Mouse (Mus musculus) MEL (cell line): Measurements from ENCODE around the gene Tbc1d13. TPM values are rescaled to one million over a fixed set of nuclear protein-coding genes. Genes with fewer than 3 reads are reported as not detected.

Experiments used
- DNase-seq: peaks from one replicate; pipeline ENCODE4 v3.0.0; 2011; ENCODE audit warnings: low read depth, low spot score
- H3K27ac ChIP-seq: 2 replicates; pipeline ENCODE4 v1.5.1; 2012; ENCODE audit warnings: low read depth, mild to moderate bottlenecking, control low read depth, low read length, moderate library complexity; ENCODE audit not compliant: control insufficient read depth
- H3K27me3 ChIP-seq, 2 experiments: fragments of 150-350 bp in 1 of 2; sonication (generic) in 1 of 2; 2 replicates each; pipeline ENCODE4 v1.6.1; 2012; ENCODE audit warnings: low read length in 2 of 2, mild to moderate bottlenecking in 2 of 2, improper control_type of control experiment in 1 of 2, moderate library complexity in 1 of 2; ENCODE audit not compliant: insufficient read depth in 2 of 2, control insufficient read depth in 1 of 2
- H3K36me3 ChIP-seq, 2 experiments: 2 replicates each; pipeline ENCODE4 v1.6.1; 2012 to 2014; ENCODE audit warnings: low read length in 2 of 2, improper control_type of control experiment in 1 of 2, inconsistent platforms in 1 of 2, mild to moderate bottlenecking in 1 of 2; ENCODE audit not compliant: insufficient read depth in 2 of 2, control insufficient read depth in 1 of 2
- H3K4me1 ChIP-seq, 2 experiments: fragments of 150-350 bp in 1 of 2; sonication (generic) in 1 of 2; 2 replicates each; pipeline ENCODE4 v1.6.1; 2012; ENCODE audit warnings: low read length in 2 of 2, improper control_type of control experiment in 1 of 2, mild to moderate bottlenecking in 1 of 2; ENCODE audit not compliant: insufficient read depth in 2 of 2, control insufficient read depth in 1 of 2
- H3K4me3 ChIP-seq, 2 experiments: fragments of 150-350 bp in 1 of 2; sonication (generic) in 1 of 2; 2 replicates each; pipeline ENCODE4 v1.5.1; 2012; ENCODE audit warnings: low read depth in 2 of 2, low read length in 2 of 2, mild to moderate bottlenecking in 2 of 2, moderate library complexity in 2 of 2, control low read depth in 1 of 2, improper control_type of control experiment in 1 of 2; ENCODE audit not compliant: control insufficient read depth in 1 of 2, insufficient read depth in 1 of 2
- H3K79me2 ChIP-seq: 2 replicates; pipeline ENCODE4 v1.6.1; 2012; ENCODE audit warnings: mild to moderate bottlenecking, low read length, moderate library complexity; ENCODE audit not compliant: control insufficient read depth, poor library complexity, insufficient read depth
- H3K9ac ChIP-seq: 2 replicates; pipeline ENCODE4 v1.6.1; 2012; ENCODE audit warnings: low read depth, mild to moderate bottlenecking, control low read depth, low read length, moderate library complexity; ENCODE audit not compliant: control insufficient read depth, poor library complexity, severe bottlenecking
- H3K9me3 ChIP-seq: fragments of 150-350 bp; sonication (generic); replicated peaks from 2 replicates; pipeline ENCODE4 v1.6.1; 2012; ENCODE audit warnings: mild to moderate bottlenecking, low read length, improper control_type of control experiment, moderate library complexity; ENCODE audit not compliant: insufficient read depth
- CHD2 ChIP-seq: IDR thresholded peaks from 2 replicates; pipeline ENCODE4 v1.6.1; 2011; ENCODE audit warnings: low read length, improper control_type of control experiment
- CTCF ChIP-seq, 3 experiments: IDR thresholded peaks in 2 of 3; conservative IDR thresholded peaks in 1 of 3; 2 replicates each; pipeline ENCODE4 v1.5.1; 2011 to 2012; ENCODE audit warnings: low read length in 3 of 3, low read depth in 2 of 3, mild to moderate bottlenecking in 2 of 3, improper control_type of control experiment in 1 of 3, inconsistent platforms in 1 of 3, mixed read lengths in 1 of 3, moderate library complexity in 1 of 3; ENCODE audit not compliant: control insufficient read depth in 1 of 3, insufficient read depth in 1 of 3, poor library complexity in 1 of 3, severe bottlenecking in 1 of 3
- ELF1 ChIP-seq: IDR thresholded peaks from 2 replicates; pipeline ENCODE4 v1.6.1; 2014; ENCODE audit warnings: low read depth, mild to moderate bottlenecking, inconsistent platforms, low read length, improper control_type of control experiment, moderate library complexity
- GABPA ChIP-seq: IDR thresholded peaks from 2 replicates; pipeline ENCODE4 v1.6.1; 2012; ENCODE audit warnings: low read depth, mild to moderate bottlenecking, inconsistent platforms, low read length, improper control_type of control experiment, moderate library complexity
- HCFC1 ChIP-seq: IDR thresholded peaks from 2 replicates; pipeline ENCODE4 v1.6.1; 2012; ENCODE audit warnings: low read depth, mild to moderate bottlenecking, inconsistent platforms, low read length, improper control_type of control experiment, moderate library complexity
- POLR2A ChIP-seq, 2 experiments: IDR thresholded peaks; 2 replicates each; pipeline ENCODE4 v1.6.1; 2011 to 2012; ENCODE audit warnings: low read length in 2 of 2, mild to moderate bottlenecking in 2 of 2, control low read depth in 1 of 2, improper control_type of control experiment in 1 of 2, low read depth in 1 of 2, moderate library complexity in 1 of 2; ENCODE audit not compliant: control insufficient read depth in 1 of 2, insufficient read depth in 1 of 2, poor library complexity in 1 of 2
- POLR2AphosphoS5 ChIP-seq: IDR thresholded peaks from 2 replicates; pipeline ENCODE4 v1.6.1; 2012; ENCODE audit warnings: low read depth, borderline replicate concordance, mild to moderate bottlenecking, inconsistent platforms, low read length, moderate library complexity, mixed read lengths
- TBP ChIP-seq: IDR thresholded peaks from 2 replicates; pipeline ENCODE4 v1.8.0; 2011; ENCODE audit warnings: low read depth, low read length, improper control_type of control experiment
- USF1 ChIP-seq: IDR thresholded peaks from 2 replicates; pipeline ENCODE4 v1.6.1; 2014; ENCODE audit warnings: low read depth, mild to moderate bottlenecking, inconsistent platforms, low read length, improper control_type of control experiment, moderate library complexity
- ZC3H11A ChIP-seq: IDR thresholded peaks from 2 replicates; pipeline ENCODE4 v1.6.1; 2012; ENCODE audit warnings: low read depth, mild to moderate bottlenecking, inconsistent platforms, low read length, improper control_type of control experiment
- ZNF384 ChIP-seq: IDR thresholded peaks from 2 replicates; pipeline ENCODE4 v1.6.1; 2012; ENCODE audit warnings: low read depth, mild to moderate bottlenecking, inconsistent platforms, low read length, improper control_type of control experiment
- polyA plus RNA-seq, 2 experiments: library from polyadenylated mRNA; stranded (reverse) in 1 of 2; unstranded in 1 of 2; fragments of >175 nt in 1 of 2; fragments of >200 nt in 1 of 2; gene quantifications; 2 replicates each; pipeline versions ENCODE4 v1.2.1 to v1.2.4; 2012; ENCODE audit warnings: low replicate concordance in 2 of 2, low read depth in 1 of 2; ENCODE audit not compliant: insufficient read length in 2 of 2, insufficient read depth in 1 of 2, missing spikeins in 1 of 2
- total RNA-seq: library from RNA; depleted of rRNA; stranded (reverse); fragments of 300-350 nt; gene quantifications from 2 replicates; pipeline ENCODE4 v1.2.3, GENCODE M21; 2012; rRNA removed

Tbc1d13 gene
- total and polyA plus RNA-seq, 3 experiments: 62.4 to 78.5 TPM; not detected in 1

DNA sequence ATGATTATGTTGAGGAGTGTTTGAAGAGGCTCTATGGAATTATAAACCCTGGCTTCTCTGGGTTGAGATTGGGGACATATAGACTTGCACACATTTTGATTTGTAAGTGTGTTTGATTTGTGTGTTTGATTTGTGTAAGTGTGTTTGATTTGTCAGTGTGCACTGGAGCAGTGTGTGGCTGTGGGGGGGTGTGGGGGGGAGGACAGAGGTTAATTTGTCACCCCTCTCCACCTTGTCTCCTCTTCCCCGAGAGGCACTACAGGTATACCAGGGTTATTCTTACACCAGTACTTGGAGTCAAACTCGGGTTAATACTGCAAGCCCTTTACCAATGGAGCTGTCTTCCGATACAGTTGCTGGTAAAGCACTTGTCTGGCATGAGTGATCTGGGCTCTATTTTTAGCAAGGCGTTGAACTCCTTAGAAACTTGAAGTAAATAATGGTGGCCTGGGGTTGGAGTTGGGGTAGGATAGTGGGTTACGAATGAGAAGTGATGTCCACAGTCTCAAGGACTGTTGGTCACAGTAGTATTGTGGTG is 66.9 kb downstream of the Tbc1d13 start:
- Histone ChIP-seq H3K27ac (no peak overlapping the region), H3K9ac (no peak overlapping the region), H3K27me3 (no peaks in the 10 kb centered on the region), H3K79me2 (no peaks in the 10 kb centered on the region; the same call in 1 of the 2 replicates), H3K4me1 (peaks cover 0 to 3% of the 10 kb centered on the region in 2 experiments; a peak in 1 of 4 replicates), H3K36me3 (no peaks in the 10 kb centered on the region), H3K9me3 (no peaks in the 10 kb centered on the region), H3K4me3 (no peak overlapping the region)
- TF ChIP-seq ZNF384 (no peak), CHD2 (no peak), HCFC1 (no peak), ZC3H11A (no peak), USF1 (no peak), POLR2A (IDR thresholded peaks at IDR 0.05; ENCODE audit: control insufficient read depth in 1 of 2, insufficient read depth in 1 of 2, low read depth in 1 of 2, low read length in 2 of 2, poor library complexity in 1 of 2) (no peak), ELF1 (no peak), POLR2AphosphoS5 (no peak), CTCF (IDR thresholded peaks at IDR 0.05 in 2 of 3, conservative IDR thresholded peaks at IDR 0.05 in 1 of 3; ENCODE audit: control insufficient read depth in 1 of 3, insufficient read depth in 1 of 3, low read depth in 2 of 3, low read length in 3 of 3, poor library complexity in 1 of 3, severe bottlenecking in 1 of 3) (no peak), TBP (no peak), GABPA (no peak)
- DNase-seq: no peak

Other genes with a start within 250 kb of the Tbc1d13 start
- 49.0 and 49.3 TPM in 2 replicates for gene Odf2, start 244.5 kb upstream of the Tbc1d13 start, total RNA-seq
- 10 to 100 TPM in 1 of 2 experiments, not detected in 1; 82.8 TPM for gene Odf2, start 244.5 kb upstream of the Tbc1d13 start, polyA plus RNA-seq
- 41.9 and 46.1 TPM in 2 replicates for gene Gle1, start 198.3 kb upstream of the Tbc1d13 start, total RNA-seq
- gene Gle1, start 198.3 kb upstream of the Tbc1d13 start, polyA plus RNA-seq: 10 to 100 TPM in 1 of 2 experiments, not detected in 1; 77.0 TPM
- gene Sptan1, start 168.2 kb upstream of the Tbc1d13 start, total RNA-seq: 26.2 and 31.2 TPM in 2 replicates
- gene Sptan1, start 168.2 kb upstream of the Tbc1d13 start, polyA plus RNA-seq: 10 to 100 TPM in 1 of 2 experiments, not detected in 1; 29.5 TPM
- gene Wdr34, start 84.9 kb upstream of the Tbc1d13 start, total RNA-seq: 49.3 and 53.1 TPM in 2 replicates
- gene Wdr34, start 84.9 kb upstream of the Tbc1d13 start, polyA plus RNA-seq: 10 to 100 TPM in 1 of 2 experiments, not detected in 1; 78.3 TPM
- gene Set, start 76.4 kb upstream of the Tbc1d13 start, total RNA-seq: 580 and 633 TPM in 2 replicates
- 100 to 1,000 TPM; 250 to 973 TPM for gene Set, start 76.4 kb upstream of the Tbc1d13 start, polyA plus RNA-seq
- 2.0 and 2.9 TPM in 2 replicates for gene Pkn3, start 56.1 kb upstream of the Tbc1d13 start, total RNA-seq
- 1 to 10 TPM in 1 of 2 experiments, not detected in 1; 5.8 TPM for gene Pkn3, start 56.1 kb upstream of the Tbc1d13 start, polyA plus RNA-seq
- gene Zdhhc12, start 40.1 kb upstream of the Tbc1d13 start, total RNA-seq: 22.6 and 25.1 TPM in 2 replicates
- gene Zdhhc12, start 40.1 kb upstream of the Tbc1d13 start, polyA plus RNA-seq: 10 to 100 TPM in 1 of 2 experiments, not detected in 1; 42.1 TPM
- gene Zer1, start 9.2 kb upstream of the Tbc1d13 start, total RNA-seq: 3.9 and 4.3 TPM in 2 replicates
- 10 to 100 TPM in 1 of 2 experiments, not detected in 1; 14.0 TPM for gene Zer1, start 9.2 kb upstream of the Tbc1d13 start, polyA plus RNA-seq
- gene Endog, start 37.7 kb downstream of the Tbc1d13 start, total RNA-seq: 27.2 and 27.9 TPM in 2 replicates
- 10 to 100 TPM in 1 of 2 experiments, not detected in 1; 19.4 TPM for gene Endog, start 37.7 kb downstream of the Tbc1d13 start, polyA plus RNA-seq
- 68.0 and 83.6 TPM in 2 replicates for gene Spout1, start 44.7 kb downstream of the Tbc1d13 start, total RNA-seq
- gene Spout1, start 44.7 kb downstream of the Tbc1d13 start, polyA plus RNA-seq: 100 to 1,000 TPM; 103 to 220 TPM
- gene Kyat1, start 72.1 kb downstream of the Tbc1d13 start, total RNA-seq: 9.5 and 10.3 TPM in 2 replicates
- gene Kyat1, start 72.1 kb downstream of the Tbc1d13 start, polyA plus RNA-seq: 10 to 100 TPM in 1 of 2 experiments, not detected in 1; 14.9 TPM
- 7.2 and 8.3 TPM in 2 replicates for gene Lrrc8a, start 104.0 kb downstream of the Tbc1d13 start, total RNA-seq
- gene Lrrc8a, start 104.0 kb downstream of the Tbc1d13 start, polyA plus RNA-seq: 1 to 10 TPM in 1 of 2 experiments, not detected in 1; 6.9 TPM
- gene Gm28035, start 106.8 kb downstream of the Tbc1d13 start, total RNA-seq: 0.10 TPM in 1 of 2 replicates, not detected in the other
- gene Gm28035, start 106.8 kb downstream of the Tbc1d13 start, polyA plus RNA-seq: under 1 TPM in 1 of 2 experiments, not detected in 1; 0.26 TPM
- gene Phyhd1, start 132.5 kb downstream of the Tbc1d13 start, total RNA-seq: 0.19 TPM in 1 of 2 replicates, not detected in the other
- gene Phyhd1, start 132.5 kb downstream of the Tbc1d13 start, polyA plus RNA-seq: 1 to 10 TPM in 1 of 2 experiments, not detected in 1; 1.6 TPM
- not detected in 2 replicates for gene Gm28038, start 147.3 kb downstream of the Tbc1d13 start, total RNA-seq
- gene Gm28038, start 147.3 kb downstream of the Tbc1d13 start, polyA plus RNA-seq: not detected
- gene Dolk, start 152.6 kb downstream of the Tbc1d13 start, total RNA-seq: 13.7 and 21.7 TPM in 2 replicates
- 10 to 100 TPM in 1 of 2 experiments, not detected in 1; 18.5 TPM for gene Dolk, start 152.6 kb downstream of the Tbc1d13 start, polyA plus RNA-seq
- gene Nup188, start 152.7 kb downstream of the Tbc1d13 start, total RNA-seq: 58.6 and 63.2 TPM in 2 replicates
- gene Nup188, start 152.7 kb downstream of the Tbc1d13 start, polyA plus RNA-seq: 100 to 1,000 TPM in 1 of 2 experiments, not detected in 1; 119 TPM
- gene Sh3glb2, start 225.6 kb downstream of the Tbc1d13 start, total RNA-seq: 38.5 and 48.0 TPM in 2 replicates
- gene Sh3glb2, start 225.6 kb downstream of the Tbc1d13 start, polyA plus RNA-seq: 10 to 100 TPM in 1 of 2 experiments, not detected in 1; 60.1 TPM
- 15.3 and 25.8 TPM in 2 replicates for gene Miga2, start 230.5 kb downstream of the Tbc1d13 start, total RNA-seq
- 10 to 100 TPM in 1 of 2 experiments, not detected in 1; 20.3 TPM for gene Miga2, start 230.5 kb downstream of the Tbc1d13 start, polyA plus RNA-seq